Mouse (Mus musculus) hindbrain, embryonic 16.5 days (tissue): Measurements from ENCODE around the gene Neurod1. TPM values are rescaled to one million over a fixed set of nuclear protein-coding genes. Genes with fewer than 3 reads are reported as not detected.

Source experiments
- ATAC-seq: fragments of 200-750 bp; cut with Nextera tagmentation; 2 replicates; pipeline ENCODE4 v1.8.0; 2017; ENCODE audit warnings: moderate TSS enrichment, moderate library complexity
- H3K27ac ChIP-seq: fragments of 300-500 bp; sonication (generic); 2 replicates; pipeline ENCODE4 v1.5.1; 2014; ENCODE audit warnings: low read depth, mild to moderate bottlenecking, control low read depth, low read length, moderate library complexity
- H3K27me3 ChIP-seq: fragments of 300-500 bp; sonication (generic); replicated peaks from 2 replicates; pipeline ENCODE4 v1.6.1; 2014; ENCODE audit warnings: low read length; ENCODE audit not compliant: control insufficient read depth, insufficient read depth
- H3K36me3 ChIP-seq: fragments of 300-500 bp; sonication (generic); 2 replicates; pipeline ENCODE4 v1.6.1; 2014; ENCODE audit warnings: mild to moderate bottlenecking, low read length, moderate library complexity, mixed read lengths; ENCODE audit not compliant: control insufficient read depth, insufficient read depth
- H3K4me1 ChIP-seq: fragments of 300-500 bp; sonication (generic); 2 replicates; pipeline ENCODE4 v1.6.1; 2014; ENCODE audit warnings: low read depth, low read length; ENCODE audit not compliant: control insufficient read depth, insufficient read depth
- H3K4me2 ChIP-seq: fragments of 300-500 bp; sonication (generic); 2 replicates; pipeline ENCODE4 v1.6.1; 2014; ENCODE audit warnings: mild to moderate bottlenecking, low read length, control low read depth, moderate library complexity
- H3K4me3 ChIP-seq: fragments of 300-500 bp; sonication (generic); 2 replicates; pipeline ENCODE4 v1.5.1; 2014; ENCODE audit warnings: mild to moderate bottlenecking, low read length, control low read depth, moderate library complexity
- H3K9ac ChIP-seq: fragments of 300-500 bp; sonication (generic); 2 replicates; pipeline ENCODE4 v1.6.1; 2014; ENCODE audit warnings: low read depth, mild to moderate bottlenecking, control low read depth, low read length, moderate library complexity
- H3K9me3 ChIP-seq: fragments of 300-500 bp; sonication (generic); 2 replicates; pipeline ENCODE4 v1.6.1; 2014; ENCODE audit warnings: mild to moderate bottlenecking, low read length, moderate library complexity; ENCODE audit not compliant: control insufficient read depth
- WGBS: fragments of 180-500 bp; shearing (Covaris S2); extraction: QIAGEN DNeasy Blood & Tissue Kit; methylation state at CpG from one replicate; pipeline ENCODE4 v1.1.7; 2014; 5-methylcytosine and 5-hydroxymethylcytosine counted together
- polyA plus RNA-seq: library from polyadenylated mRNA; unstranded; fragments of >200 nt; fragmentation: Nextera tagmentation; extraction: Ambion mirVana; gene quantifications from 2 replicates; pipeline ENCODE4 v1.2.1, GENCODE M21; 2015

Gene Neurod1
- polyA plus RNA-seq, 1 experiment from 2014 or later: 49.2 TPM

DNA sequence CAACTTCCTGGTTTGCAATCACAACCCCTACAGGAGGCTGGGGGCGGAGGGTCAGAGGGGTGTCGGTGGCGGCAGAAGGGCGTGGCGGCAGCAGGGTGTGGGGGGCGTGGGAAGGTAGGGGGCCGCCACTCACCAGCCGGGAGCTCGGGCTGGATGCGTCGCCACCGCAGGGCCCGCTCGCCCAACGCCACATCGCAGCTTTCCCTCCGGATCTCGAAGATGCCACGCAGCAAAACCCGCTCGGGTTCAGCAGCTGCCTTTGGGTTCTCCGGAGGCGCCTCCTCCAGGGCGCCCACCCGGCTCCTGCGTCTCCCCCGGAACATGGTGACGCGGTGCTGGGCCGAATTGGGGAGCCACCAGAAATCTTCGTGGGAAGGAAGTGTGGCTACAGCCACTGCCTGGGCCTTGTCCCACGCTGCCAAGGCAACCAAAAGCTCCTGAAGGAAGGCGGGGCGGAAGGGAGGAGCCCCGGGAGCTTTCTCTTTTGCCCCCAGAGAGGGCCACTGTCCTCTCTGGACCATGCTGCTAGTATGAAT lies 27.9 kb downstream of the Neurod1 start:
- Histone ChIP-seq H3K27ac (no peak overlapping the region), H3K4me1 (peaks cover 7% of the 10 kb centered on the region), H3K36me3 (no peaks in the 10 kb centered on the region), H3K9me3 (no peaks in the 10 kb centered on the region), H3K27me3 (peaks cover 4% of the 10 kb centered on the region; the same call in 1 of the 2 replicates), H3K4me2 (peak overlapping the region; percentile 77), H3K9ac (peak overlapping the region; percentile 46), H3K4me3 (peak overlapping the region; percentile 43)
- WGBS: 2% methylated on average over 28 of the region's 35 CpGs
- ATAC-seq: no peak

DNA sequence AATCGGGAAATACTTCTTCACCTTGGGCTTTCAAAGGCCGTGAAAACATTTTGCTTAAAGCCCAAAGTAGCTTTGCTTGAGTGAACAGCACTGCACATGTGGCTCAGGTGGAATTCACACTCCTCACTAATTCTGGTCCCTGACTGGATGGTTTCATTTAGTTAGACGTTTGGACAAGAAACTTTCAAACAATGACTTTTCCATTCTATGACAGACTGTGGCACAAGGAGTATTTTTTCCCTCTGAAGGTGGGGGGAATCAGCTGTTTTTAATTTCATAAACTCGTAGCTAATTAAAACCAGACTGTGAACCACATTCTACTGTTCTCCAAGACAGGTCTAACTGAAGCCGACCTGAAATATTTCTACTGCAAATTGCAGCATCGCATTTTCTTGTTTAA lies 28.5 kb downstream of the Neurod1 start:
- WGBS: 33% methylated on average over 6 of the region's 6 CpGs
- no peak overlapping the region for H3K9ac ChIP-seq
- no peak for ATAC-seq
- no peaks in the 10 kb centered on the region for H3K36me3 ChIP-seq
- H3K9me3 ChIP-seq: no peaks in the 10 kb centered on the region
- H3K4me2 ChIP-seq: no peak overlapping the region
- peaks cover 4% of the 10 kb centered on the region; the same call in 1 of the 2 replicates for H3K27me3 ChIP-seq
- H3K27ac ChIP-seq: no peak overlapping the region
- H3K4me1 ChIP-seq: peaks cover 7% of the 10 kb centered on the region
- no peak overlapping the region for H3K4me3 ChIP-seq

- no peaks in the 10 kb centered on the region for H3K9me3 ChIP-seq
- ATAC-seq: peak; percentile 54; the same call in 1 of the 2 replicates
- WGBS: 40% methylated on average over 6 of the region's 6 CpGs
- no peaks in the 10 kb centered on the region; the same call in 1 of the 2 replicates for H3K27me3 ChIP-seq
- no peak overlapping the region for H3K27ac ChIP-seq
- no peaks in the 10 kb centered on the region for H3K36me3 ChIP-seq
- H3K9ac ChIP-seq: no peak overlapping the region
- H3K4me1 ChIP-seq: no peaks in the 10 kb centered on the region
- no peak overlapping the region for H3K4me2 ChIP-seq
- no peak overlapping the region for H3K4me3 ChIP-seq
Observed at GRCm38 (mm10) chr2:79421696-79422095, 34.9 kb downstream of the Neurod1 start.

GRCm38 (mm10) chr2:79414505-79414904 lies 42.0 kb downstream of the Neurod1 start:
- no peak overlapping the region for H3K9ac ChIP-seq
- H3K27me3 ChIP-seq: no peaks in the 10 kb centered on the region
- no peak overlapping the region for H3K27ac ChIP-seq
- H3K36me3 ChIP-seq: no peaks in the 10 kb centered on the region
- no peak overlapping the region for H3K4me2 ChIP-seq
- H3K4me3 ChIP-seq: no peak overlapping the region
- WGBS: 87% methylated on average over 7 of the region's 7 CpGs
- ATAC-seq: peak; percentile 72; the same call in 1 of the 2 replicates
- no peaks in the 10 kb centered on the region for H3K4me1 ChIP-seq
- no peaks in the 10 kb centered on the region for H3K9me3 ChIP-seq

DNA sequence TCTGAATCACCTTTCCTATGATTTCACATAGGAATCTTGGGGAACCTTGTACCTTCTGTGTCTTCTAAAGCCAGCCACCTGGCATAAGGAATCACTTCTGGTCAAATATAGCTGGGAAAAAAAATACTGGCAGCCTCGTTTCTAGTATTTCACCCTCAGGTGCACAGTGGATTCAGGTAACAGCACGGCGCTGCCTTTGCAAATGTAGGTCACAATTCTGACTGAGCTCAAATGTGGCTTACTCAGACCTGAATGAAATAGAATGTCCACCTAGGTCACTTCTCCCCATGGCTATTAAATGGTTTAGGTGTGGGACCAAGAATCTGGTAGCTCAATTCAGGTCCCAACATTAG lies 45.7 kb downstream of the Neurod1 start:
- H3K9me3 ChIP-seq: no peaks in the 10 kb centered on the region
- 91% methylated on average over 3 of the region's 3 CpGs for WGBS
- no peak for ATAC-seq
- no peaks in the 10 kb centered on the region for H3K4me1 ChIP-seq
- H3K27ac ChIP-seq: no peak overlapping the region
- no peak overlapping the region for H3K9ac ChIP-seq
- no peak overlapping the region for H3K4me2 ChIP-seq
- H3K27me3 ChIP-seq: no peaks in the 10 kb centered on the region
- no peak overlapping the region for H3K4me3 ChIP-seq
- H3K36me3 ChIP-seq: no peaks in the 10 kb centered on the region

- H3K9ac ChIP-seq: no peak overlapping the region
- H3K36me3 ChIP-seq: no peaks in the 10 kb centered on the region
- H3K27me3 ChIP-seq: no peaks in the 10 kb centered on the region
- no peak overlapping the region for H3K27ac ChIP-seq
- no peak for ATAC-seq
- H3K4me2 ChIP-seq: no peak overlapping the region
- H3K4me3 ChIP-seq: no peak overlapping the region
- H3K4me1 ChIP-seq: no peaks in the 10 kb centered on the region
- WGBS: 71% methylated on average over 15 of the region's 15 CpGs
- H3K9me3 ChIP-seq: no peaks in the 10 kb centered on the region
Observed at GRCm38 (mm10) chr2:79410247-79410902, 46.2 kb downstream of the Neurod1 start.

GRCm38 (mm10) chr2:79405661-79406405 lies 50.7 kb downstream of the Neurod1 start:
- Histone ChIP-seq H3K4me1 (no peaks in the 10 kb centered on the region), H3K4me2 (no peak overlapping the region), H3K4me3 (no peak overlapping the region), H3K27ac (no peak overlapping the region), H3K27me3 (no peaks in the 10 kb centered on the region), H3K36me3 (no peaks in the 10 kb centered on the region), H3K9me3 (no peaks in the 10 kb centered on the region), H3K9ac (no peak overlapping the region)
- 72% methylated on average over 5 of the region's 5 CpGs for WGBS
- ATAC-seq: peak; percentile 86; the same call in 1 of the 2 replicates

Other genes starting within 250 kb of the Neurod1 start
- 2.6 and 2.8 TPM in 2 replicates for gene Itga4, start 201.3 kb downstream of the Neurod1 start, polyA plus RNA-seq
- 2.1 and 2.6 TPM in 2 replicates for gene Cerkl, start within 50 bp of the Neurod1 start, polyA plus RNA-seq
- 5.0 and 5.5 TPM in 2 replicates for gene Itprid2, start 178.6 kb upstream of the Neurod1 start, polyA plus RNA-seq